Mouse (Mus musculus) MEL (cell line): Measurements from ENCODE around the gene Zfp507.

Experiments
- CTCF ChIP-seq, 3 experiments: IDR thresholded peaks in 2 of 3; conservative IDR thresholded peaks in 1 of 3; 2 replicates each; pipeline ENCODE4 v1.5.1; 2011 to 2012; ENCODE audit warnings: low read length in 3 of 3, low read depth in 2 of 3, mild to moderate bottlenecking in 2 of 3, improper control_type of control experiment in 1 of 3, inconsistent platforms in 1 of 3, mixed read lengths in 1 of 3, moderate library complexity in 1 of 3; ENCODE audit not compliant: control insufficient read depth in 1 of 3, insufficient read depth in 1 of 3, poor library complexity in 1 of 3, severe bottlenecking in 1 of 3
- KAT2A ChIP-seq: conservative IDR thresholded peaks from 2 replicates; pipeline ENCODE4 v1.6.1; 2012; ENCODE audit warnings: low read depth, low read length, improper control_type of control experiment, inconsistent platforms
- POLR2AphosphoS2 ChIP-seq: IDR thresholded peaks from 2 replicates; pipeline ENCODE4 v1.6.1; 2011; ENCODE audit warnings: low read length, improper control_type of control experiment
- SIN3A ChIP-seq: IDR thresholded peaks from 2 replicates; pipeline ENCODE4 v1.6.1; 2012; ENCODE audit warnings: low read length, improper control_type of control experiment, inconsistent platforms
- SMC3 ChIP-seq: IDR thresholded peaks from 2 replicates; pipeline ENCODE4 v1.6.1; 2011; ENCODE audit warnings: low read depth, low read length, improper control_type of control experiment
- TCF12 ChIP-seq: IDR thresholded peaks from 2 replicates; pipeline ENCODE4 v1.6.1; 2014; ENCODE audit warnings: low read depth, mild to moderate bottlenecking, inconsistent platforms, low read length, improper control_type of control experiment, moderate library complexity
- ZC3H11A ChIP-seq: IDR thresholded peaks from 2 replicates; pipeline ENCODE4 v1.6.1; 2012; ENCODE audit warnings: low read depth, mild to moderate bottlenecking, inconsistent platforms, low read length, improper control_type of control experiment

DNA sequence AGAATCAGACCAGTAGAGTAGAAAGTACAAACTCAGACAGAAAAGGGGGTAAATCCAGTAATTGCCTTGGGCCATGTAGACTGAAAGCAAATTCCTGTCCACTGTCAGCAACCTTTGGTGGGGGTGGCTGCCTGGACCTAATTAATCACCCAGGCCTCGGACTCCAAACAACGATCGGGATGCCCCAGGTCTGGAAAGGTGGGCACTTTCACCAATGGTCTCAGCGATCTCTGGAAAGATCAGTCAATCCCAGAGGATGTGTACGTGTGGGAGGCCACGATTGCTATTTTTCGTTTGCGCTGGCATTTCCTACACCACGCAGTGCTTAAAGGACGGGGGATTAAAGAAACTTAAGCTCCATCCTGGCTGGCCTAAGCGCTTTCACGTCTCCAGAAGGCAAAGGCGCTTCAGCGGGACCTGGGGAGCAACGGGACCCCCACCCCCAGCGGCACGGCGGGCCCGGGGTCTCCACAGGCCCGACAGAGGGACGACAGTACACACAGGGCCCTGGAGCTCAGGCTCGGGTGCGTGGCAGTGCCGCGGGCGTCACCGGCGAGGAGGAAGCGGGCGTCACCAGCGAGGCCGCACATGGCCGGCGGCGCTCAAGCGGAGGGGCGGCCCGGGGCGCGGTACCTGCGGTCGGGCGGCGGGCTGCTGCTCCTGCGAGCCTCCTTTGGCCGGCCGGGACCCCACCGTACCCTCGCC is 450 bp downstream of the Zfp507 start:
- TF ChIP-seq ZC3H11A: no peak
- TF ChIP-seq TCF12: no peak
- TF ChIP-seq POLR2AphosphoS2: no peak
- no peak for TF ChIP-seq SIN3A
- TF ChIP-seq KAT2A: no peak
- no peak for TF ChIP-seq CTCF (IDR thresholded peaks at IDR 0.05 in 2 of 3, conservative IDR thresholded peaks at IDR 0.05 in 1 of 3; ENCODE audit: control insufficient read depth in 1 of 3, insufficient read depth in 1 of 3, low read depth in 2 of 3, low read length in 3 of 3, poor library complexity in 1 of 3, severe bottlenecking in 1 of 3)
- TF ChIP-seq SMC3: no peak
